Mouse (Mus musculus): ENCODE results near the gene B3galt4. TPM values are rescaled to one million over a fixed set of nuclear protein-coding genes. Genes with fewer than 3 reads are reported as not detected.
A peak's percentile ranks its signal among the peaks of the same experiment; 100 is the strongest.

The B3galt4 gene
- polyA plus RNA-seq, 1 experiment from 2014 or later, result 5.5 TPM

GRCm38 (mm10) chr17:33929371-33930279, 21.7 kb downstream of the B3galt4 start, which contains the start of gene Rgl2:
Gene Rgl2 (plus strand): TSS chr17:33929543.
- Histone ChIP-seq H3K36me3 (ENCODE audit: control insufficient read depth, insufficient read depth, low read length) (peaks cover 8% of the 10 kb centered on the region), H3K9me3 (ENCODE audit: control insufficient read depth, low read length) (no peaks in the 10 kb centered on the region), H3K4me3 (ENCODE audit: low read length) (peak within 1 kb of the TSS; percentile 82), H3K27me3 (ENCODE audit: control insufficient read depth, insufficient read depth, low read depth, low read length) (no peaks in the 10 kb centered on the region), H3K9ac (ENCODE audit: low read length) (peak within 1 kb of the TSS; percentile 91), H3K4me2 (ENCODE audit: low read depth, low read length) (peak within 1 kb of the TSS; percentile 94), H3K27ac (ENCODE audit: low read length) (peak within 1 kb of the TSS; percentile 99), H3K4me1 (replicated peaks; ENCODE audit: control insufficient read depth, insufficient read depth, low read length) (peaks cover 22% of the 10 kb centered on the region)
- peak; percentile 87 for ATAC-seq (ENCODE audit: low read depth)
- under 1% methylated on average over 70 of the region's 80 CpGs for WGBS

GRCm38 (mm10) chr17:33928251-33928947, 22.9 kb downstream of the B3galt4 start:
- Histone ChIP-seq H3K27ac (ENCODE audit: low read length) (no peak overlapping the region), H3K4me3 (ENCODE audit: low read length) (peak overlapping the region; percentile 82), H3K36me3 (ENCODE audit: control insufficient read depth, insufficient read depth, low read length) (peaks cover 8% of the 10 kb centered on the region), H3K9me3 (ENCODE audit: control insufficient read depth, low read length) (no peaks in the 10 kb centered on the region), H3K9ac (ENCODE audit: low read length) (peak overlapping the region; percentile 91), H3K4me2 (ENCODE audit: low read depth, low read length) (peak overlapping the region; percentile 94), H3K4me1 (replicated peaks; ENCODE audit: control insufficient read depth, insufficient read depth, low read length) (peaks cover 22% of the 10 kb centered on the region), H3K27me3 (ENCODE audit: control insufficient read depth, insufficient read depth, low read depth, low read length) (no peaks in the 10 kb centered on the region)
- 57% methylated on average over 21 of the region's 21 CpGs for WGBS
- no peak for ATAC-seq (ENCODE audit: low read depth)

- H3K27ac ChIP-seq (ENCODE audit: low read length), result no peak overlapping the region
- no peak overlapping the region for H3K4me3 ChIP-seq (ENCODE audit: low read length)
- H3K27me3 ChIP-seq (ENCODE audit: control insufficient read depth, insufficient read depth, low read depth, low read length), result no peaks in the 10 kb centered on the region
- H3K9me3 ChIP-seq (ENCODE audit: control insufficient read depth, low read length), result no peaks in the 10 kb centered on the region
- H3K4me1 ChIP-seq (replicated peaks; ENCODE audit: control insufficient read depth, insufficient read depth, low read length), result peaks cover 20% of the 10 kb centered on the region
- no peak for ATAC-seq (ENCODE audit: low read depth)
- H3K36me3 ChIP-seq (ENCODE audit: control insufficient read depth, insufficient read depth, low read length), result peaks cover 5% of the 10 kb centered on the region
- no peak overlapping the region for H3K4me2 ChIP-seq (ENCODE audit: low read depth, low read length)
- 69% methylated on average over 17 of the region's 17 CpGs for WGBS
- H3K9ac ChIP-seq (ENCODE audit: low read length), result no peak overlapping the region
Observed at GRCm38 (mm10) chr17:33926207-33926932, 24.9 kb downstream of the B3galt4 start.

GRCm38 (mm10) chr17:33925406-33926116, 25.7 kb downstream of the B3galt4 start:
- Histone ChIP-seq H3K27ac (ENCODE audit: low read length) (no peak overlapping the region), H3K36me3 (ENCODE audit: control insufficient read depth, insufficient read depth, low read length) (peaks cover 5% of the 10 kb centered on the region), H3K9me3 (ENCODE audit: control insufficient read depth, low read length) (no peaks in the 10 kb centered on the region), H3K27me3 (ENCODE audit: control insufficient read depth, insufficient read depth, low read depth, low read length) (no peaks in the 10 kb centered on the region), H3K4me2 (ENCODE audit: low read depth, low read length) (no peak overlapping the region), H3K4me1 (replicated peaks; ENCODE audit: control insufficient read depth, insufficient read depth, low read length) (peaks cover 12% of the 10 kb centered on the region), H3K9ac (ENCODE audit: low read length) (no peak overlapping the region), H3K4me3 (ENCODE audit: low read length) (no peak overlapping the region)
- ATAC-seq (ENCODE audit: low read depth), result no peak
- 78% methylated on average over 21 of the region's 21 CpGs for WGBS

GRCm38 (mm10) chr17:33924577-33925283, 26.6 kb downstream of the B3galt4 start:
- H3K27me3 ChIP-seq (ENCODE audit: control insufficient read depth, insufficient read depth, low read depth, low read length), result no peaks in the 10 kb centered on the region
- H3K4me3 ChIP-seq (ENCODE audit: low read length), result no peak overlapping the region
- WGBS, result 78% methylated on average over 10 of the region's 10 CpGs
- H3K9me3 ChIP-seq (ENCODE audit: control insufficient read depth, low read length), result no peaks in the 10 kb centered on the region
- H3K4me1 ChIP-seq (replicated peaks; ENCODE audit: control insufficient read depth, insufficient read depth, low read length), result peaks cover 11% of the 10 kb centered on the region
- H3K4me2 ChIP-seq (ENCODE audit: low read depth, low read length), result no peak overlapping the region
- ATAC-seq (ENCODE audit: low read depth), result no peak
- no peak overlapping the region for H3K9ac ChIP-seq (ENCODE audit: low read length)
- H3K36me3 ChIP-seq (ENCODE audit: control insufficient read depth, insufficient read depth, low read length), result peaks cover 5% of the 10 kb centered on the region
- H3K27ac ChIP-seq (ENCODE audit: low read length), result no peak overlapping the region

- Histone ChIP-seq H3K27me3 (ENCODE audit: control insufficient read depth, insufficient read depth, low read depth, low read length) (no peaks in the 10 kb centered on the region), H3K27ac (ENCODE audit: low read length) (no peak overlapping the region), H3K4me3 (ENCODE audit: low read length) (no peak overlapping the region), H3K36me3 (ENCODE audit: control insufficient read depth, insufficient read depth, low read length) (peaks cover 13% of the 10 kb centered on the region), H3K9me3 (ENCODE audit: control insufficient read depth, low read length) (no peaks in the 10 kb centered on the region), H3K9ac (ENCODE audit: low read length) (no peak overlapping the region), H3K4me1 (replicated peaks; ENCODE audit: control insufficient read depth, insufficient read depth, low read length) (peaks cover 15% of the 10 kb centered on the region), H3K4me2 (ENCODE audit: low read depth, low read length) (no peak overlapping the region)
- ATAC-seq (ENCODE audit: low read depth), result no peak
- 83% methylated on average over 7 of the region's 7 CpGs for WGBS
Observed at GRCm38 (mm10) chr17:33921361-33921760, 29.9 kb downstream of the B3galt4 start.

- H3K27ac ChIP-seq (ENCODE audit: low read length), result peak overlapping the region; percentile 88
- H3K36me3 ChIP-seq (ENCODE audit: control insufficient read depth, insufficient read depth, low read length), result peaks cover 13% of the 10 kb centered on the region
- H3K9me3 ChIP-seq (ENCODE audit: control insufficient read depth, low read length), result no peaks in the 10 kb centered on the region
- H3K4me1 ChIP-seq (replicated peaks; ENCODE audit: control insufficient read depth, insufficient read depth, low read length), result peaks cover 16% of the 10 kb centered on the region
- under 1% methylated on average over 36 of the region's 36 CpGs for WGBS
- peak; percentile 59 for ATAC-seq (ENCODE audit: low read depth)
- peak overlapping the region; percentile 84 for H3K4me3 ChIP-seq (ENCODE audit: low read length)
- H3K27me3 ChIP-seq (ENCODE audit: control insufficient read depth, insufficient read depth, low read depth, low read length), result no peaks in the 10 kb centered on the region
- peak overlapping the region; percentile 98 for H3K4me2 ChIP-seq (ENCODE audit: low read depth, low read length)
- H3K9ac ChIP-seq (ENCODE audit: low read length), result peak overlapping the region; percentile 88
Observed at GRCm38 (mm10) chr17:33920282-33921097, 30.8 kb downstream of the B3galt4 start.
